Mouse (Mus musculus): Measurements from ENCODE around the gene Maip1.

DNA sequence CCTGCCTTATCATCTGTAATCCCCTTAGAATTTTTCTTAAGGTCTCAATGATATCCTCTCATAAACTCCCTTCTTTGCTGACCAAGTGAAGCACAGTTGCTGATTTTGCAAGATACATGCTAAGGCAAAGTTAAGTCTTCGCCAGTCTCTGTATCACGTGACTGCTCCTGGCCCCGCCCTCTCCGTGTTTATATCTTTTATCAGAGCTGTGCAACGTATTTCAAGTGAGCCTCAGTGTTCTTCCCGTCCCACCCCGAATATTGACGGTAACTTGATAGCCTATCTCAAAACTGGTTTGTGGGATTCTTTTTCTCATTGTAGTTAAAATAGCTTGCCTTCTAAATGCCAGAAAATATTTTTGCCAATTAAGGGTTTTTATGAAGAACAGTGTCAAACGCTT, 30.3 kb downstream of the Maip1 start:
- TF ChIP-seq POLR2A (IDR thresholded peaks at IDR 0.05; ENCODE audit: insufficient read length, low read depth) (no peak), USF1 (IDR thresholded peaks at IDR 0.05; ENCODE audit: low read depth) (peak; percentile 93), MYOD1 (IDR thresholded peaks at IDR 0.05; ENCODE audit: control insufficient read depth in 1 of 3, insufficient read length in 2 of 3, low read depth in 2 of 3) (no peak), TCF12 (IDR thresholded peaks at IDR 0.05; ENCODE audit: insufficient read depth, poor library complexity, severe bottlenecking) (no peak)
